Mouse (Mus musculus) heart, embryonic 12.5 days (tissue): ENCODE measurements around the gene Abcb6. TPM values are rescaled to one million over a fixed set of nuclear protein-coding genes. Genes with fewer than 3 reads are reported as not detected.

Experiments
- ATAC-seq: fragments of 200-750 bp; cut with Nextera tagmentation; 2 replicates; pipeline ENCODE4 v1.8.0; 2017; ENCODE audit warnings: moderate TSS enrichment, moderate library complexity; ENCODE audit not compliant: insufficient number of reproducible peaks, low FRiP score
- H3K27ac ChIP-seq: fragments of 300-500 bp; sonication (generic); 2 replicates; pipeline ENCODE4 v1.5.1; 2016; ENCODE audit warnings: mild to moderate bottlenecking, moderate library complexity; ENCODE audit not compliant: poor library complexity, severe bottlenecking
- H3K27me3 ChIP-seq: fragments of 300-500 bp; sonication (generic); replicated peaks from 2 replicates; pipeline ENCODE4 v1.6.1; 2016; ENCODE audit warnings: mild to moderate bottlenecking, moderate library complexity
- H3K36me3 ChIP-seq: fragments of 300-500 bp; sonication (generic); 2 replicates; pipeline ENCODE4 v1.6.1; 2016; ENCODE audit warnings: mild to moderate bottlenecking, moderate library complexity
- H3K4me1 ChIP-seq: fragments of 300-500 bp; sonication (generic); replicated peaks from 2 replicates; pipeline ENCODE4 v1.6.1; 2016; ENCODE audit warnings: mild to moderate bottlenecking
- H3K4me2 ChIP-seq: fragments of 300-500 bp; sonication (generic); 2 replicates; pipeline ENCODE4 v1.6.1; 2016; ENCODE audit warnings: mild to moderate bottlenecking, moderate library complexity
- H3K4me3 ChIP-seq: fragments of 300-500 bp; sonication (generic); 2 replicates; pipeline ENCODE4 v1.5.1; 2016; ENCODE audit warnings: mild to moderate bottlenecking
- H3K9ac ChIP-seq: fragments of 300-500 bp; sonication (generic); 2 replicates; pipeline ENCODE4 v1.6.1; 2016; ENCODE audit warnings: mild to moderate bottlenecking, moderate library complexity
- H3K9me3 ChIP-seq: fragments of 300-500 bp; sonication (generic); replicated peaks from 2 replicates; pipeline ENCODE4 v1.6.1; 2016; ENCODE audit warnings: mild to moderate bottlenecking, moderate library complexity
- WGBS: fragments of 180-500 bp; shearing (Covaris S2); methylation state at CpG from one replicate; pipeline ENCODE4 v1.1.7; 2016; 5-methylcytosine and 5-hydroxymethylcytosine counted together
- polyA plus RNA-seq: library from polyadenylated mRNA; unstranded; fragments of >200 nt; fragmentation: Nextera tagmentation; extraction: Ambion mirVana; gene quantifications from 2 replicates; pipeline ENCODE4 v1.2.1, GENCODE M21; 2016

Abcb6 gene
- polyA plus RNA-seq, 1 experiment from 2014 or later, result 16.6 TPM

GRCm38 (mm10) chr1:75201236-75201635, 21.0 kb upstream of the Abcb6 start:
- 79% methylated on average over 1 of the region's 1 CpGs for WGBS
- H3K4me2 ChIP-seq, result no peak overlapping the region

GRCm38 (mm10) chr1:75192452-75192851, 12.3 kb upstream of the Abcb6 start:
- H3K4me3 ChIP-seq, result peak overlapping the region; percentile 85
- no peaks in the 10 kb centered on the region for H3K27me3 ChIP-seq
- no peaks in the 10 kb centered on the region for H3K9me3 ChIP-seq
- peaks cover 22% of the 10 kb centered on the region for H3K4me1 ChIP-seq
- peak; percentile 65 for ATAC-seq
- peak overlapping the region; percentile 90 for H3K27ac ChIP-seq
- under 1% methylated on average over 19 of the region's 19 CpGs for WGBS
- peak overlapping the region; percentile 81 for H3K4me2 ChIP-seq
- H3K36me3 ChIP-seq, result peaks cover 36% of the 10 kb centered on the region
- H3K9ac ChIP-seq, result peak overlapping the region; percentile 84

More at GRCm38 (mm10) chr1:75201236-75201635, 21.0 kb upstream of the Abcb6 start:
- Histone ChIP-seq H3K36me3 (peaks cover 41% of the 10 kb centered on the region), H3K9ac (no peak overlapping the region), H3K27me3 (no peaks in the 10 kb centered on the region), H3K9me3 (no peaks in the 10 kb centered on the region), H3K4me3 (no peak overlapping the region), H3K4me1 (no peaks in the 10 kb centered on the region), H3K27ac (no peak overlapping the region)
- ATAC-seq, result no peak

- peak within 1 kb of the TSS; percentile 90 for H3K27ac ChIP-seq
- peaks cover 37% of the 10 kb centered on the region for H3K36me3 ChIP-seq
- peak; percentile 98 for ATAC-seq
- H3K4me3 ChIP-seq, result peak within 1 kb of the TSS; percentile 85
- no peaks in the 10 kb centered on the region for H3K27me3 ChIP-seq
- peak within 1 kb of the TSS; percentile 87 for H3K9ac ChIP-seq
- peak within 1 kb of the TSS; percentile 81 for H3K4me2 ChIP-seq
- H3K9me3 ChIP-seq, result no peaks in the 10 kb centered on the region
- H3K4me1 ChIP-seq, result peaks cover 22% of the 10 kb centered on the region
- under 1% methylated on average over 56 of the region's 56 CpGs for WGBS
Measured at GRCm38 (mm10) chr1:75191622-75192402, 11.6 kb upstream of the Abcb6 start, which contains the start of the genes Ankzf1 and Atg9a. Gene Ankzf1, plus strand, starts transcription at chr1:75192151. Gene Atg9a, minus strand, starts transcription at chr1:75192196.

GRCm38 (mm10) chr1:75191258-75191621, 11.0 kb upstream of the Abcb6 start:
- H3K4me2 ChIP-seq, result peak overlapping the region; percentile 81
- 40% methylated on average over 5 of the region's 5 CpGs for WGBS

GRCm38 (mm10) chr1:75190577-75190976, 10.4 kb upstream of the Abcb6 start:
- Histone ChIP-seq H3K9ac (peak overlapping the region; percentile 87), H3K27me3 (no peaks in the 10 kb centered on the region), H3K4me1 (peaks cover 22% of the 10 kb centered on the region), H3K9me3 (no peaks in the 10 kb centered on the region), H3K27ac (peak overlapping the region; percentile 28), H3K36me3 (peaks cover 37% of the 10 kb centered on the region), H3K4me3 (peak overlapping the region; percentile 85), H3K4me2 (peak overlapping the region; percentile 81)
- ATAC-seq, result peak; percentile 59
- WGBS, result 24% methylated on average over 2 of the region's 2 CpGs

More at GRCm38 (mm10) chr1:75191258-75191621, 11.0 kb upstream of the Abcb6 start:
- no peaks in the 10 kb centered on the region for H3K27me3 ChIP-seq
- peak overlapping the region; percentile 85 for H3K4me3 ChIP-seq
- peak overlapping the region; percentile 61 for H3K27ac ChIP-seq
- H3K9ac ChIP-seq, result peak overlapping the region; percentile 87
- peaks cover 37% of the 10 kb centered on the region for H3K36me3 ChIP-seq
- H3K9me3 ChIP-seq, result no peaks in the 10 kb centered on the region
- H3K4me1 ChIP-seq, result peaks cover 22% of the 10 kb centered on the region
- ATAC-seq, result no peak

- no peaks in the 10 kb centered on the region for H3K27me3 ChIP-seq
- no peak overlapping the region for H3K4me2 ChIP-seq
- H3K36me3 ChIP-seq, result peaks cover 53% of the 10 kb centered on the region
- ATAC-seq, result no peak
- no peaks in the 10 kb centered on the region for H3K9me3 ChIP-seq
- peaks cover 14% of the 10 kb centered on the region for H3K4me1 ChIP-seq
- WGBS, result 74% methylated on average over 2 of the region's 2 CpGs
- no peak overlapping the region for H3K9ac ChIP-seq
- no peak overlapping the region for H3K4me3 ChIP-seq
- H3K27ac ChIP-seq, result no peak overlapping the region
Measured at GRCm38 (mm10) chr1:75187914-75188483, 7.8 kb upstream of the Abcb6 start.

- Histone ChIP-seq H3K27me3 (no peaks in the 10 kb centered on the region), H3K9ac (no peak overlapping the region), H3K36me3 (peaks cover 62% of the 10 kb centered on the region), H3K4me3 (no peak overlapping the region), H3K4me2 (no peak overlapping the region), H3K4me1 (peaks cover 13% of the 10 kb centered on the region), H3K9me3 (no peaks in the 10 kb centered on the region), H3K27ac (no peak overlapping the region)
- no peak for ATAC-seq
Measured at GRCm38 (mm10) chr1:75187126-75187525, 6.9 kb upstream of the Abcb6 start.

- 88% methylated on average over 11 of the region's 11 CpGs for WGBS
- Histone ChIP-seq H3K4me2 (no peak overlapping the region), H3K4me3 (no peak overlapping the region), H3K27ac (no peak overlapping the region), H3K4me1 (peaks cover 8% of the 10 kb centered on the region), H3K9me3 (no peaks in the 10 kb centered on the region), H3K27me3 (no peaks in the 10 kb centered on the region), H3K9ac (no peak overlapping the region), H3K36me3 (peaks cover 74% of the 10 kb centered on the region)
- no peak for ATAC-seq
Measured at GRCm38 (mm10) chr1:75185495-75185894, 5.3 kb upstream of the Abcb6 start.

GRCm38 (mm10) chr1:75182160-75182559, 2.0 kb upstream of the Abcb6 start:
- Histone ChIP-seq H3K4me1 (peaks cover 13% of the 10 kb centered on the region), H3K4me3 (no peak overlapping the region), H3K36me3 (peaks cover 67% of the 10 kb centered on the region), H3K9me3 (no peaks in the 10 kb centered on the region), H3K27ac (no peak overlapping the region), H3K27me3 (no peaks in the 10 kb centered on the region), H3K9ac (no peak overlapping the region), H3K4me2 (no peak overlapping the region)
- WGBS, result 73% methylated on average over 4 of the region's 4 CpGs
- ATAC-seq, result no peak

- ATAC-seq, result no peak
- H3K9ac ChIP-seq, result no peak overlapping the region
- WGBS, result 88% methylated on average over 4 of the region's 4 CpGs
- H3K4me1 ChIP-seq, result peaks cover 13% of the 10 kb centered on the region
- no peaks in the 10 kb centered on the region for H3K27me3 ChIP-seq
- H3K27ac ChIP-seq, result no peak overlapping the region
- no peak overlapping the region for H3K4me3 ChIP-seq
- no peaks in the 10 kb centered on the region for H3K9me3 ChIP-seq
- H3K36me3 ChIP-seq, result peaks cover 65% of the 10 kb centered on the region
- H3K4me2 ChIP-seq, result no peak overlapping the region
Measured at GRCm38 (mm10) chr1:75181377-75181870, 1.2 kb upstream of the Abcb6 start.

GRCm38 (mm10) chr1:75180741-75181140, 549 bp upstream of the Abcb6 start:
- 36% methylated on average over 7 of the region's 7 CpGs for WGBS
- Histone ChIP-seq H3K27me3 (no peaks in the 10 kb centered on the region), H3K4me3 (peak overlapping the region; percentile 71), H3K36me3 (peaks cover 65% of the 10 kb centered on the region), H3K9ac (no peak overlapping the region), H3K27ac (no peak overlapping the region), H3K9me3 (no peaks in the 10 kb centered on the region), H3K4me1 (peaks cover 13% of the 10 kb centered on the region), H3K4me2 (peak overlapping the region; percentile 99)
- no peak for ATAC-seq
